Mouse (Mus musculus) cortical plate, adult 2 months (tissue): Measurements from ENCODE around the gene 9930022D16Rik. TPM values are rescaled to one million over a fixed set of nuclear protein-coding genes. Genes with fewer than 3 reads are reported as not detected.

Experiments
- H3K27ac ChIP-seq: fragments of 200-500 bp; 2 replicates; pipeline ENCODE4 v1.5.1; 2012; ENCODE audit warnings: low read length, control low read depth, inconsistent platforms; ENCODE audit not compliant: insufficient read depth
- H3K4me1 ChIP-seq: fragments of 200-500 bp; 2 replicates; pipeline ENCODE4 v1.6.1; 2011; ENCODE audit warnings: low read length; ENCODE audit not compliant: control insufficient read depth, insufficient read depth
- H3K4me3 ChIP-seq: fragments of 200-500 bp; 2 replicates; pipeline ENCODE4 v1.5.1; 2011; ENCODE audit warnings: mild to moderate bottlenecking, low read length, control low read depth; ENCODE audit not compliant: insufficient read depth
- CTCF ChIP-seq: fragments of 200-500 bp; IDR thresholded peaks from 2 replicates; pipeline ENCODE4 v1.5.1; 2011; ENCODE audit warnings: mild to moderate bottlenecking, control low read depth, low read length; ENCODE audit not compliant: insufficient read depth; ENCODE audit errors: extremely low read depth
- POLR2A ChIP-seq: fragments of 200-500 bp; IDR thresholded peaks from 2 replicates; pipeline ENCODE4 v1.6.1; 2011; ENCODE audit warnings: mild to moderate bottlenecking, low read length, control low read depth; ENCODE audit not compliant: insufficient read depth; ENCODE audit errors: extremely low read depth
- polyA plus RNA-seq: library from polyadenylated mRNA; depleted of rRNA; stranded (reverse); fragments of >200 nt; gene quantifications from 2 replicates; pipeline ENCODE4 v1.2.3, GENCODE M21; 2012

Gene 9930022D16Rik
- polyA plus RNA-seq, 1 experiment: 0.06 TPM

GRCm38 (mm10) chr11:109380662-109381061 lies 33.1 kb upstream of the 9930022D16Rik start:
- no peak overlapping the region for H3K4me3 ChIP-seq
- no peak overlapping the region for H3K27ac ChIP-seq
- TF ChIP-seq POLR2A (no peak), CTCF (no peak)
- peaks cover 8% of the 10 kb centered on the region for H3K4me1 ChIP-seq

GRCm38 (mm10) chr11:109385296-109385695 lies 28.4 kb upstream of the 9930022D16Rik start:
- no peak overlapping the region for H3K27ac ChIP-seq
- no peak for TF ChIP-seq CTCF
- no peak for TF ChIP-seq POLR2A
- peaks cover 3% of the 10 kb centered on the region; the same call in 1 of the 2 replicates for H3K4me1 ChIP-seq
- H3K4me3 ChIP-seq: no peak overlapping the region

DNA sequence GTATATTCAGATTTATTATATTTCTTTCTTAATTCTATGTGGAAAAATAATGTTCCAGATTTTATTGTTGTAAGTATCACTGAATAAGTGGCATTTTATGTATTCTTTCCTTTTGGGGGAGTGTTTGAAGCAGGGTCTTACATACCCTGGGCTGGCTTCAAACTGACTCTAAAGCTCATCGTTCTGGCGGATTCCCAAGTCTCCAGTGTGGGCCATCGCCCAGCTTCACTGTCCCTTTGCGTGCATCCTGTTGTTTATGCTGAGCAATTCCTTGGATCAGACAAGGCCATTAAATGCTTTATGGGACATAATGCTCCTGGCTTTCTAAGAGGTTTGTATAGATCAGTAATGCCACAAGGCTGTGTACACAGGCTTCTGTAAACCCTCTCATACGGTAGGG lies 24.7 kb upstream of the 9930022D16Rik start:
- Histone ChIP-seq H3K4me1 (peaks cover 3% of the 10 kb centered on the region; the same call in 1 of the 2 replicates), H3K4me3 (no peak overlapping the region), H3K27ac (no peak overlapping the region)
- no peak for TF ChIP-seq POLR2A
- TF ChIP-seq CTCF: no peak

- Histone ChIP-seq H3K4me1 (no peaks in the 10 kb centered on the region), H3K4me3 (no peak overlapping the region), H3K27ac (no peak overlapping the region)
- no peak for TF ChIP-seq POLR2A
- no peak for TF ChIP-seq CTCF
Observed at GRCm38 (mm10) chr11:109391200-109391599, 22.5 kb upstream of the 9930022D16Rik start.

GRCm38 (mm10) chr11:109391760-109392159 lies 22.0 kb upstream of the 9930022D16Rik start:
- H3K4me1 ChIP-seq: no peaks in the 10 kb centered on the region
- no peak overlapping the region for H3K4me3 ChIP-seq
- no peak for TF ChIP-seq CTCF
- TF ChIP-seq POLR2A: no peak
- no peak overlapping the region for H3K27ac ChIP-seq

DNA sequence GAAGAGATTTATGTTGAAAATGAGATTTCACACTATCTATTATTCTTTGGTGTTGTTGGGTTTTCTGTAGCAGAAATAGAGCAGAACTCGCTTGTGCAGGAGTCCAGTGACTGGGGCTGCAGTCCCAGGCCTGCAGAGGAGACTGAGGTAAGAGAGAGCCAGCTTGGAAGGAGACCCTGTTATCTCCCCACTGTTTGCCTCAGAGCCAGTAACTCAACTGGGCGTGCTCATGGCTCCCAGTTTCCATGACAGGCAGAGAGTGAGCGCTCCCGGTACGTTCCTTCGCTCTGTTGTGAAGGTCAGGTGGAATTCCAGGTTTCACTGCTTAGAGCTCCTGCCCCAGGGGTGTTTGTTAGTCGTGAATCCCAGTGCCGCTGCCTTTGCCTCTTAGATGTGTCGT lies 21.1 kb upstream of the 9930022D16Rik start:
- TF ChIP-seq CTCF (no peak), POLR2A (no peak)
- Histone ChIP-seq H3K27ac (no peak overlapping the region), H3K4me1 (no peaks in the 10 kb centered on the region), H3K4me3 (no peak overlapping the region)

GRCm38 (mm10) chr11:109394758-109395157 lies 19.0 kb upstream of the 9930022D16Rik start:
- H3K4me3 ChIP-seq: no peak overlapping the region
- no peak overlapping the region for H3K27ac ChIP-seq
- TF ChIP-seq POLR2A: no peak
- no peak for TF ChIP-seq CTCF

DNA sequence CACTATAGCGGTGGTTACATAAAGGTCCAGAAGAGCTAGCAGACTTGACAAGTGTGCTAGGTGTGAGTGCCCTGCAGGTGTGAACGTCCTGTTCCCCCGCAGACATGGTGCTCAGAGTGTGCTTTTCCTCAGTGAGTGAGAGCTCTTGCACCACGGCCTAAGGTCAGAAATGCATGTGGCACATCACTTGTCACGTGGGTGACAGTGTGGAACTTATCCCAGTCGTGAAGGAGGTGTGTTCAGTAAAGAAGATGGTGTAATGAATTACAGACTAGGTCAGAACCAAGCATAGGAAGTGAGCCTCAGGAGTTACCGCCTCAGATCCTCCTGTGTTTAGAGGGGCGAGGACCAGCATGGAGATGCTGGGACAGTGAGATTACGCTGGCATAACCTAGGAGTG lies 18.4 kb upstream of the 9930022D16Rik start:
- Histone ChIP-seq H3K4me3 (no peak overlapping the region), H3K4me1 (no peaks in the 10 kb centered on the region), H3K27ac (no peak overlapping the region)
- no peak for TF ChIP-seq CTCF
- TF ChIP-seq POLR2A: no peak

More at GRCm38 (mm10) chr11:109394758-109395157, 19.0 kb upstream of the 9930022D16Rik start:
- no peaks in the 10 kb centered on the region for H3K4me1 ChIP-seq

DNA sequence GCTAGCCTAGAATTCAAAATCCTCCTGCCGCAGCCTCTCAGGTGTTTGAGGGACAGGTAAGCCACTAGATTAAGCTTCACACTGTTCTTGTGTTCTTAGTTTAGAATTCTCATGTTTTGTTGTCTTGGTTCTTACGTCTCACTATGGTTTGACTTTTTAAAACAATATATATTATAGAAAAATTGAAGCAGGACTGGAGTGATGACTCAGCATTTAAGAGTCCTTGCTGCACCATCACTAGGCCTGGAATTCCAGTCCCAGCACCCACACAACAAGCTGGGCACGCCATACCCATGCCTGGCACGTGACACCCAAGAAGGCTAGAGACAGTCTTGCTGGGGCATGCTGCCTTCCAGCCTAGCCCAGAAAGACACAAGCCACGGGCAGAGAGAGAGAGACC lies 7.3 kb upstream of the 9930022D16Rik start:
- H3K4me3 ChIP-seq: no peak overlapping the region
- H3K27ac ChIP-seq: no peak overlapping the region
- TF ChIP-seq POLR2A (no peak), CTCF (no peak)
- no peaks in the 10 kb centered on the region for H3K4me1 ChIP-seq

DNA sequence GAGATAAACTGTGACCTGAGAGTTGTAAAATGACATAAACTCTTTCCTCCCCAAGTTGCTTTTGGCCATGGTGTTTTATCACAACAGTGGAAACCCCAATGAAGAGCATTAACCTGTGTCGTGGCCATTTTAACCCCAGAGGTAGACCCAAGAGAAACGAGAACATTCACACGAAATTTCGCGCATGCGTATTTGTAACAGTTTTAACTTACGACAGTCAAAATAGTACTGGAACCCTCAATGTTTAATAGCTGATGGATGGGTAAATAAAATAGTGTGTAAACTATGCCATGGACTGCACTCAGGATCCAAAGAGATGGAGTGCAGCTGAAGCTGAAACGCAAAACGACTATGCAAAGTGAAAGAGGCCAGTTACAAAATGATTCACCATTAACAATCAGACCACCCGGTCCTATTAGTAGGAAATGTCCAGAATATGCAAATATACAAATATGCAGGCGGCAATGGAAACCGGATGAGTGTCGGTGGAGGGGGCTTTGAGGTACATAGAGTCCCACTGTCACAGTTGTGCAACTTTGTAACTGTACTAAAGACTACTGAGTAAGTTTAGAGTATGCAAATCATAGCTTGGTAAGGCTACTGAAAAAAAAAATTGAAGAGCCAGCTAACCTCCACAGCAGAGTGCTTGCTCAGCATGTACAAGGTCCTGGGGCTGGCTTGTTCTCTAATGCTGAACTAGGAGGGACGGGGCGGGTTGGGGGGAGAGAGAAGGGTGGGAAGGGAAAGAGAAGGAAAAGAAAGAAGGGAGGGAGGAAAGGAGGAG lies 3.3 kb upstream of the 9930022D16Rik start:
- Histone ChIP-seq H3K4me1 (no peaks in the 10 kb centered on the region), H3K27ac (no peak overlapping the region), H3K4me3 (no peak overlapping the region)
- TF ChIP-seq CTCF (no peak), POLR2A (no peak)
